Mouse (Mus musculus) left cerebral cortex, postnatal 36 days (tissue): Measurements from ENCODE around the gene Ppp2r3a. TPM values are rescaled to one million over a fixed set of nuclear protein-coding genes. Genes with fewer than 3 reads are reported as not detected.
A peak's percentile ranks its signal among the peaks of the same experiment; 100 is the strongest.

Experiments
- DNase-seq, 2 experiments: peaks; one replicate each; pipeline ENCODE4 v3.0.0; 2021 to 2022; ENCODE audit warnings: low spot score in 2 of 2, mixed read lengths in 1 of 2
- intact Hi-C: fragments of 180-260 bp; cut with DNase I; formaldehyde crosslinking; loops from one replicate; pipeline ENCODE4 v1.15.1; 2025
- total RNA-seq, 2 experiments: library from RNA; stranded (reverse); gene quantifications; 2 replicates each; pipeline ENCODE4 v1.2.3; 2021

Gene Ppp2r3a
- total RNA-seq, 2 experiments from 2014 or later: 20.4 to 22.3 TPM

DNA sequence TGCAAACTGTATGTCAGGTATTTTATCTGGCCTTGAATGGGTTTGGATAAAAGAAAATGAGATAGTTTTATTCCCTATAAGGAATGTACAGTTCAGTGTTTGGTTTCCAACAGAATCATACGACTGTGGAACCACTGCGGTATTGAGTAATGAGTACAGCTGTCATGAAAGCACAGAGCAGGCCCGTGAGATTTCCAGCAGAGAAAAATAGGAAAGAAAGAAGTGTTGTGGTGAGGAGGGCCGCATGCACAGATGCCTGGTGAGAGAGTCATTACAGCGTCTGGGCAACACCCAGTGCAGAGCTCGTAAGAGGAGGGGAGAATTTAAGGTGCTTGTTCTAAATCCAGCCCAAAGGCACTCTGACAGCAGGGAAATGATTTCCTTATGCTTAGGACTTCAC, 70.3 kb downstream of the Ppp2r3a start:
- intact Hi-C loops: loop anchor here (10.0 kb wide), 1 partner anchor 1174 kb away; the partner anchor contains the start of gene Ephb1
- no peak for DNase-seq

GRCm38 (mm10) chr9:101180234-101180633, 71.4 kb downstream of the Ppp2r3a start:
- intact Hi-C loops: loop anchor here (10.0 kb wide), 1 partner anchor 1175 kb away; the partner anchor contains the start of gene Ephb1
- peak in 1 of 2 experiments; percentile 32 for DNase-seq

DNA sequence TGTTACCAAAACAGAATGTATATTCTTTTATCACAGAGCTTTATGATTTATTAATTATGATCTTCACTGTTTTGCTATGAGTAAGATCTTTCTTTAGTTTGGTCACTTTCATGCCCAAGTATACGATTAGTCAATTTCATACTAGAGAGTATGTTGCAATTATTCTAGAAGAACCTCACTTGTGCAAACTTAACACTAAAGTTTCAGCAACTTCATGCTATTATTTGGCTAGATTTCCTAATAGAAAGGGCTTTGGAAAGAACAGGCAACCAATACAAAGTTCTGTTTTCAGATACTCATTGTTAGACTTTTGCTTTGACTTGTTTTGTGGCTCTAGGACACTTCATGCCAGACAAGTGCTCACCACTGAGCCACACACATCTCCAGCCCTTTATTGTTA, 91.0 kb downstream of the Ppp2r3a start:
- no peak for DNase-seq
- intact Hi-C loops: no loop called here

DNA sequence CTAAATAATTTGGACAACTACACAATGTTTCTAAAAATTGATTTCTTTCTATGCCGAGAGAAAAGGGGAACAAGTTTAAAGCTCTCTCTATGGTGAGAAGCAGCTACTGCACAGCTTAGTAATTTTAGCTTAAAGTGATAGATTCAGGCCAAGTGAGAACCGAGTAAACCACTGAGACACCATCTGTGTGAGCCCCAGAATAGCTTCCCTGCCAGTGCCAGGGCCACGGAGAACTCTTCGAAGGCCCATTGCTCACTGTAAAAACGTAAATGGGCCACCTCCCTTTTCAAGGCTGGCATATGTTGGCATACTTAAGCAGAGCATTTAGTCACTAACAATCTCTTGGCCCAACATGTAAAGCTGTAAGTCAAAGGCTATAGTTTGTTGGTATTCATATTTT, 91.5 kb downstream of the Ppp2r3a start:
- intact Hi-C loops: no loop called here
- DNase-seq: peak; percentile 77 to 81

DNA sequence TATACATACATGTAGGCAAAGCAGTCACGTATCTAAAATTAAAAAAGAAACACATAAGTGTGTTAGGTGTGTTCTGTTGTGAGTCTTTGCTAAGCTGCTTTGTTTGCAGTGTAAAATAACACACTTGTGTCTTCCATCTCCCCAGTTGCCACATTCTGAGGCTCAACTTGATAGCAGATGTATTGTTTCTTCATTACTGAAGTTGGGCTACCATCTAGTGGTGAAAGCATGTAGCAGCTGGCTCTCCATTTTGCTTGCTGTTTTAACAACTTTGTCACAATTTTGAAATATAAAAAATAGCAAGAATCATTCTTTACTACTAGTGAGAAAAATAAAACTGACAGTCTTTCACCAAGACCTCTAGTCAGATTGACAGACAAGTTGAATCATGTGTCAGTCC, 92.2 kb downstream of the Ppp2r3a start:
- DNase-seq: peak in 1 of 2 experiments; percentile 6

DNA sequence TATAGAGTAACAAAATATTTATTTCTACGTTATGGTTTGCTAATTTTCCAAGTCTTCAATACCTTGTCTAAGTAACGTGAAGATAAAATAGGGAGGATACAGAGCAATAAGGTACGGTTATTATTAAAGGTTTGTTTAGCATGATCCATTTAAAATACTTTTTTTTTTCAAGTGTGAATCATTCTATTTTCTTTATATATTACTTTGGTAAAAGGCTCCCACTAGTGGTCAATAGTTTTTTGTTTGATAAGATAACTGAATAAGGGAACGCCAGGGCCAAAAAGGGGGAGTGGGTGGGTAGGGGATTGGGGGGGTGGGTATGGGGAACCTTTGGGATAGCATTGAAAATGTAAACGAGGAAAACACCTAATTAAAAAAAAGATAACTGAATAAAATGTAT, 98.7 kb downstream of the Ppp2r3a start:
- intact Hi-C loops: no loop called here
- DNase-seq: no peak

More for the DNA sequence above, 92.2 kb downstream of the Ppp2r3a start:
- intact Hi-C loops: loop anchor here (5.0 kb wide), 2 partner anchors 517 to 707 kb away; no protein-coding TSS in a partner anchor

- intact Hi-C loops: no loop called here
- no peak for DNase-seq
These were observed 108.0 kb downstream of the Ppp2r3a start for GRCm38 (mm10) chr9:101143635-101144034.

DNA sequence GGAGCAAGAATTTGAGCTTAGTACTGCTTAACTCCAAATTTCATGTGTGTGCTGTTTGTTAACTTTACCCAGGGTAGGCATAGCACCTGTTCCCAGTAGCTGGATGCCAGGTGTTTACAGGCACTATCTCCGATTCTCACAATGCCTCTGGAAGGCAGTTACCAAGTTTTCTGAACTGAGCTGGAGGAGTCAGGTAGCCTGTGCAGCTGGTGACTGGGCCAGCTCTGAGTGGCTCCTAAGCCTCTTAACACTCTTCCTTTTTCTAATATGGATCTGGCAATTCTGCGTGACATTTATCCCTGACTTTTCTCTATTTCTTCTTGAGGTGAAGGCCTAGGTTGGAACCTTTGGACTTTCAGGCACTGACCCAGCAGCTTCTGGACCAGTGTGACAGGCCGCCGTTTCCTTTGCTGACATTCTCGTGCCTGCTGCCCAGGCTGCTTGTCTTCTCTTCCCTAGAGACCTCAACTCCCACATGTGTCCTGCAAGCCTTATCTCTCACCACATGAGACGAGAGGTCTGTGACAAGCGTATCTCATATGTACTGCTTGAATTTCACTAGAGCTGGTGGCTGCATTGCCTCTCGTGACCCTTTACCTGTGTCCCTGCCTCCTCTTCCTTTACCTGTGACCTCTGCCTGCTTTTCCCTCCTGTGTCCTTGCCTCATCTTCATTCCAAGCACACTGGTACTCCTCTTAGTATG, 137.3 kb downstream of the Ppp2r3a start:
- intact Hi-C loops: no loop called here
- DNase-seq: no peak

DNA sequence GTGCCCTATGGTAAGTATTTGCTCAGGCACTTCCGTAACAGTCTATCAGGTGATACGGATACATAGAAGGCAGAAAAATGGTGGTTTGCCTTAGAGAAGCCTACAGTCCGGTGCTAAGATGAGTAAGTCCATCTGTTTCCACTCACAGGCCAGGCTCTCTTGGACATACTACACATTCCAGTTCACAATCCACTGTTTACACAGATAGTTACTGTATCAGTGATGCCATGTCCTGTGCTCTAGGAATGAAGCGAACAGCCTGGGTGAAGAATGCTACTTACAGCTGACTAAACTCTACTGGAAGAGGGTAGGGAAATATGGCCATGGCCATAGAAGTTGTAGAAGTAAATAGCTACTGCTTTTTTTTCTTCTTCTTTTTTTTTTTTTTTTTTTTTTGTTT, 138.3 kb downstream of the Ppp2r3a start:
- intact Hi-C loops: no loop called here
- no peak for DNase-seq

GRCm38 (mm10) chr9:101110013-101110412, 141.6 kb downstream of the Ppp2r3a start:
- intact Hi-C loops: no loop called here
- no peak for DNase-seq

DNA sequence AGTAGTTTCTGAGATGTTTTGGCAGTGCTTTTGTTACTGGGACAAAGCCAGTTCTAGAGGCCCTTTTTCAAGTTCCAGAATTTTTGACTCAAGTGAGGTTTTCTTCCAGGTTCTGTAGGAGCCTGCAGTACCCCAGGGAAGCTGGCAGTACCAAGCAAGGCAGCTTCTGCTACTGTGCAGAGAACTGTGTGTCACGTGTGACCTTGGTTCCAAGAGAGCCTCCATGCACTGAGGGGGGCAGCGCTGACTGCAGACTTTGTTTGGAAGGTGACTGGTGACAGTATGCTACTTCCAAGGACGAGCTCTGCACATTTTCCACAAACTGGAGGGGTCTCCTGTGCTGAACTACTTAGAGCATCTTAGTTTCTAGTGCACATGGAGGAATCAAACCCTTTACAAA, 144.2 kb downstream of the Ppp2r3a start:
- intact Hi-C loops: no loop called here
- DNase-seq: no peak

DNA sequence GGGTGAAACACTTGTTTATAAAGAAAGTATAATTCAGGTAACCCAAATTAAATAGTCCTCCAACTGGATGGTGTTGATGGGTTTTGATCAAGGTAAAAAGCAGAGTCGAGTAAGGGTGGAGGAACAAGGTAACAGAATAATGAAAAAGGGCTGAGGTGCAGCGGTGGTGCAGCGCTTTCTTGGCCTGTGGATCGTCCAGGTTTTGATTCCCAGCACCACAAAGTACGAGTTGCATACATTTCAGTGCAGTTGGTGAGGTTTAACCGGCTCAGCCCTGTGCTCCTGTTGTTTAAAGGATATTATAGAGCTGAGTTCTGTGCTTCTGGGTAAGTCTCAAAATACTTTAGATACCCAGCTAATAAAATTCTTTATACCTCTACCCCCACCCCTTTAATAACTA, 145.9 kb downstream of the Ppp2r3a start:
- intact Hi-C loops: no loop called here
- no peak for DNase-seq

- no peak for DNase-seq
- intact Hi-C loops: no loop called here
These were observed 146.7 kb downstream of the Ppp2r3a start for GRCm38 (mm10) chr9:101104931-101105330.

DNA sequence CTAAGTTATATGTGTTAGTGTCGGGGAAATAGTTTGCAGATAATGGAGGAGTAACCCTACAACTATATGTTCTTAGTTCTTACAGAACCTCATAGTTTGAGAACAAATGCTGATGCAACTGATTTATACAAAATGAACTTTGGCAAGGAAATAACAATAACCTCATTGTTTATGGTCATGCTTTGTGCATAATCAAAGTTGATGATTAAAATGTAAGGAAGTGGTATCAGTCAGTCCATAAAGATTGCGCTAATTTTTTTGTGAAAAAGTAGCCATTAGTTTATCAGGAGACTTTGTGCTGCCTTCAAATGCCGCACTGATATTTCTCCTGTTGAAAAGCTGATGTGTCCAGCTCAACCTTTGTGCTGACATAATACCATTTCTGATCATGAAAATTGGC, 149.3 kb downstream of the Ppp2r3a start:
- intact Hi-C loops: no loop called here
- no peak for DNase-seq

- intact Hi-C loops: no loop called here
- no peak for DNase-seq
These were observed 150.0 kb downstream of the Ppp2r3a start for GRCm38 (mm10) chr9:101101547-101101946.

DNA sequence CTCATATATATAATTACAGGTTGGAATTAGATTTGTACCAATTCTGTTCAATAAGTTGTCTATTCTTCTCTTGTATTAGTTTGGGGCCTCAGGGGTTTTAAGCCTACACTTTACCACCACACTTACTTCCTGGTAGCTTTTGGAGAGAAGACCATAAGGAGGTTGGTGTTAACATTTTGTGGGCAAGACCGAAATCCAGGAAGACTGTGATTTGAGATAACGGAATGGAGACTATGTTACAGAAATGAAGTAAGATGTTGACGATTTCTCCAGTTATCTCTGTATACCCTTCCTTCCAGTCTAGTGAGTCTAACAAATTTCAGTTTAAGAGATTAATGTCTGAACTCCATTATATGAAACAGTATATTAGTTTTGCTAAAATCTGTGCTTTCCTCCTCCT, 151.4 kb downstream of the Ppp2r3a start:
- DNase-seq: no peak
- intact Hi-C loops: no loop called here

DNA sequence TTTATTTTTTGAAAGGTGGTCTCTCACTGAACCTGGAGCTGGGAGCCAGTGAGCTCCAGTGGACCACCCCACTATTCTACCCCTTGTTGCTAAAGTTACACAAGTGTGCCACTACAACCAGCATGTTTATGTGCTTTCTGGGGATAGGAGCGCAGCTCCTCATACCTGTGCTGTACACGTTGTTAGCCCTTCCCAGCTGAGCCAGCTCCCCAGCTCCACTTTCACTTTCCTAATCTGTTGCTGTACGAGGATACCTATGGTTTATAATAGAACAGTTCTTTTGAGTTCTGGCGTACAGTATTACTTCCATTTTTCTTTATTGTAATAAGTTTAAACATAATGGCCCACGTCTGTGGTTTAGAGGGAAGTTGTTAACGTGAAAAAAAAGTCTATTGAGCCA, 152.2 kb downstream of the Ppp2r3a start:
- intact Hi-C loops: no loop called here
- no peak for DNase-seq

- intact Hi-C loops: no loop called here
- no peak for DNase-seq
These were observed 154.1 kb downstream of the Ppp2r3a start for GRCm38 (mm10) chr9:101097542-101097941.

- intact Hi-C loops: no loop called here
- DNase-seq: no peak
These were observed 155.1 kb downstream of the Ppp2r3a start for GRCm38 (mm10) chr9:101096461-101096860.

DNA sequence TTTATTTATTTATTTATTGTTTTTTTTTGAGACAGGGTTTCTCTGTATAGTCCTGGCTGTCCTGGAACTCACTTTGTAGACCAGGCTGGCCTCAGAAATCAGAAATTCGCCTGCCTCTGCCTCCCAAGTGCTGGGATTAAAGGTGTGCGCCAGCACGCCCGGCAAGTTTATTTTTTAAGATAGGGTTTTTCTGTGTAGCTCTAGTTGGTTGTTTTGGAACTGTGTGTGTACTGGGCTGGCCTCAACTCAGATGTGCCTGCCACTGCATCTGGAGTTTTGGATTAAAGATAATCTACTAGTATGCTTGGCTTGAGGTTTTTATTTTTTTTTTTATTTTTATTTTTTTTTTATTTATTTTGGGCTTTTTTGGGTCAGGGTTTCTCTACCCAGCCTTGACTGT, 156.2 kb downstream of the Ppp2r3a start:
- intact Hi-C loops: no loop called here
- DNase-seq: no peak

- intact Hi-C loops: no loop called here
- DNase-seq: peak in 1 of 2 experiments; percentile 26
These were observed 167.9 kb downstream of the Ppp2r3a start for GRCm38 (mm10) chr9:101083728-101084127.
